Mouse (Mus musculus) liver, embryonic 11.5 days (tissue): ENCODE measurements at regions not wholly inside any gene's neighbourhood (a gene's known extent, or its start where the extent isn't known, plus 50 kb on each side); places are given as distances from the start of the nearest gene placed in this dataset. TPM values are rescaled to one million over a fixed set of nuclear protein-coding genes. Genes with fewer than 3 reads are reported as not detected.

Source experiments
- microRNA-seq: library from miRNA; unstranded; fragments of <30 nt; microRNA quantifications from one replicate; pipeline ENCODE4, GENCODE M21; 2017; ENCODE audit warnings: borderline number of aligned reads

Small RNA genes in the stretch of these regions (microRNA-seq; reads per million reads assigned to microRNA genes)
- gene Gm23292, result not detected
